Mouse (Mus musculus): ENCODE data around the gene Usp30.

- TF ChIP-seq POLR2A (IDR thresholded peaks at IDR 0.05; ENCODE audit: borderline replicate concordance, insufficient read depth, low read length) (no peak), CTCF (IDR thresholded peaks at IDR 0.05; ENCODE audit: borderline replicate concordance, insufficient read depth, low read depth, low read length) (no peak)
Observed at GRCm38 (mm10) chr5:114046151-114046550, 19.1 kb upstream of the Usp30 start.
